Mouse (Mus musculus) kidney, postnatal 10 days (tissue): ENCODE data around the gene Slc44a3.

ENCODE experiments used
- DNase-seq: peaks from one replicate; pipeline ENCODE4 v3.0.0; 2021; ENCODE audit warnings: mixed read lengths

The Slc44a3 gene

GRCm38 (mm10) chr3:121532176-121532575 is at the start of gene Slc44a3:
Gene Slc44a3 (minus strand): TSS chr3:121532404.
- peak; percentile 87 for DNase-seq

- DNase-seq, result no peak
Observed at GRCm38 (mm10) chr3:121579880-121580549, 47.8 kb upstream of the Slc44a3 start.

GRCm38 (mm10) chr3:121579402-121579801 is 47.2 kb upstream of the Slc44a3 start:
- no peak for DNase-seq

- no peak for DNase-seq
Observed at GRCm38 (mm10) chr3:121578706-121579105, 46.5 kb upstream of the Slc44a3 start.

- no peak for DNase-seq
Observed at GRCm38 (mm10) chr3:121577641-121578040, 45.4 kb upstream of the Slc44a3 start.

- peak; percentile 78 for DNase-seq
Observed at GRCm38 (mm10) chr3:121577032-121577591, 44.9 kb upstream of the Slc44a3 start.

- DNase-seq, result no peak
Observed at GRCm38 (mm10) chr3:121576367-121576766, 44.2 kb upstream of the Slc44a3 start.

GRCm38 (mm10) chr3:121574386-121574785 is 42.2 kb upstream of the Slc44a3 start:
- DNase-seq, result no peak

- DNase-seq, result no peak
Observed at GRCm38 (mm10) chr3:121573858-121574257, 41.7 kb upstream of the Slc44a3 start.

GRCm38 (mm10) chr3:121571491-121571890 is 39.3 kb upstream of the Slc44a3 start:
- DNase-seq, result no peak

- no peak for DNase-seq
Observed at GRCm38 (mm10) chr3:121570623-121571022, 38.4 kb upstream of the Slc44a3 start.

GRCm38 (mm10) chr3:121569767-121570166 is 37.6 kb upstream of the Slc44a3 start:
- DNase-seq, result no peak

GRCm38 (mm10) chr3:121569004-121569403 is 36.8 kb upstream of the Slc44a3 start:
- no peak for DNase-seq

GRCm38 (mm10) chr3:121567904-121568303 is 35.7 kb upstream of the Slc44a3 start:
- no peak for DNase-seq

- no peak for DNase-seq
Observed at GRCm38 (mm10) chr3:121567337-121567900, 35.2 kb upstream of the Slc44a3 start.

GRCm38 (mm10) chr3:121566901-121567300 is 34.7 kb upstream of the Slc44a3 start:
- no peak for DNase-seq

GRCm38 (mm10) chr3:121561803-121562202 is 29.6 kb upstream of the Slc44a3 start:
- DNase-seq, result no peak

- no peak for DNase-seq
Observed at GRCm38 (mm10) chr3:121560115-121560865, 28.1 kb upstream of the Slc44a3 start.

- no peak for DNase-seq
Observed at GRCm38 (mm10) chr3:121559406-121560114, 27.4 kb upstream of the Slc44a3 start.

GRCm38 (mm10) chr3:121558861-121559260 is 26.7 kb upstream of the Slc44a3 start:
- no peak for DNase-seq

GRCm38 (mm10) chr3:121556304-121556703 is 24.1 kb upstream of the Slc44a3 start:
- no peak for DNase-seq

- DNase-seq, result peak; percentile 54
Observed at GRCm38 (mm10) chr3:121553294-121553693, 21.1 kb upstream of the Slc44a3 start.

- DNase-seq, result no peak
Observed at GRCm38 (mm10) chr3:121552723-121553122, 20.5 kb upstream of the Slc44a3 start.
